Mouse (Mus musculus): ENCODE results near the gene Arf1. TPM values are rescaled to one million over a fixed set of nuclear protein-coding genes. Genes with fewer than 3 reads are reported as not detected.

The Arf1 gene
- total and polyA plus RNA-seq, 3 experiments, result 541 to 617 TPM; not detected in 1

DNA sequence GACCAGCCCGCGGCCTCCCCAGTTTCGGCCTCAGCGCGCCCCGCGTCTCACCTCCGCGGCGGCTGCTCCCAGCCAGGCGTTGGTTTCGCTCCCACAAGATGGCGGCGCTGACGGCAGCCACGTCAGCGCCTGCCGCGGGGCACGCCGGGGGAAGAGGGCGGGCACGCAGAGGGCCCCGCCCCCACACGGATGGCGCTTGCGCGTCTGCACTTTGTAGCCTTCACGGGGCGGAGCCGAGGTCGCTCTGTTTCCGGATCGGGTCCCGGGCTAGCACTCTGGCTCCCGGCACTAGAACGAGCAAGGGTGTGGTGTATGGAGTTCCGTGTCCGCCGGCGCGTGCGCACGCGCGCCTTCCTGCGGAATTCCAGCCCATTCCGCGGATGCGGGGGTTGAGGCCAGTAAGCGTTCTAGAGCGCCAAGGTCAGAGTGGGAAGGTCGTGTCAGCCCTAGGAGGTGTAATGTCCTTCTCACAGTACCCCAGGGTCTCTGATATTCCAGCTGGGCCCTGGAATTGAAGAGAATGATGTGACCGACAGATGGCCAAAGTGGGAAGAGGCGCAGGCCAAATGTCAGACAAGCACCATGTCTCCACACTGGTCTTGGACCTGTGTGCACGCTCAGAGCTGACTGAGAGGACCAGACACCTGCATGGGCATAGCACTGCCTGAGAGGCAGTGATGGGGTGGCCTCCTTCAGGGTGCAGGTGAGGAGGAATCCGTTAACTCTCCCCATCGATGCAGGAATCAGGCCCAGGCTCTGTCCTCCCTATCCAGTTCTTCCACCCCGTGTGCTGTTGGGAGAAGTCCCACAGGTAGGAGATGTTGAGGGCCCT, at the start of gene Arf1 (continued):
- peak; percentile 91 for TF ChIP-seq MXI1 (IDR thresholded peaks at IDR 0.05; ENCODE audit: low read depth, low read length)
- TF ChIP-seq RAD21 (IDR thresholded peaks at IDR 0.05; ENCODE audit: low read depth, low read length), result no peak

DNA sequence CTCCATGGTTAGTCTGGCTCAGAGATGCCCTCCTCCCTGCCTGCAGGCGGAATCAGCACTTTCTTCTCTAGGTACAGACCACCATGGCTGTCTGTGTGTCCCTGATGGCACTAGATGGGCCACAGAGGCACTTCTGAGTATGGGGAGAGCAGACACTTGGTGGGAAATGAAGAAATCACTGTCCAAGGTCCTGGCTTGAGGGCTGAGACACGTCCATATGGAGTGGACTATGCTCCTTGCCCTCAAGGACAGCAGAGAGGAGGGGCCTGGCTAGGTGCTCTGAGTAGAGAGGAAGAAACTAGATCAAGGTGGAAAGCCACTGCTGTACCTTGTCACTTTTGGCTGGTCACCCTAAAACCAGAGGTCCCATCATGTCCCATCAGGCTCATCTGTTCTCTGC, 48.8 kb upstream of the Arf1 start:
- peaks cover 41 to 45% of the 10 kb centered on the region in 2 experiments for H3K27me3 ChIP-seq (ENCODE audit: control insufficient read depth in 1 of 2, insufficient read depth in 2 of 2, low read length in 2 of 2)
- H3K36me3 ChIP-seq (ENCODE audit: control insufficient read depth in 1 of 2, insufficient read depth in 2 of 2, low read length in 2 of 2), result no peaks in the 10 kb centered on the region
- H3K27ac ChIP-seq (ENCODE audit: control insufficient read depth, low read depth, low read length), result no peak overlapping the region
- H3K4me1 ChIP-seq (ENCODE audit: control insufficient read depth in 1 of 2, insufficient read depth in 2 of 2, low read length in 2 of 2), result no peaks in the 10 kb centered on the region
- H3K79me2 ChIP-seq (ENCODE audit: control insufficient read depth, insufficient read depth, low read length, poor library complexity), result no peaks in the 10 kb centered on the region
- H3K4me3 ChIP-seq (ENCODE audit: control insufficient read depth in 1 of 2, insufficient read depth in 1 of 2, low read depth in 2 of 2, low read length in 2 of 2), result no peak overlapping the region
- TF ChIP-seq MAZ (IDR thresholded peaks at IDR 0.05; ENCODE audit: low read depth, low read length) (no peak), KAT2A (conservative IDR thresholded peaks at IDR 0.05; ENCODE audit: low read depth, low read length) (no peak), POLR2AphosphoS5 (IDR thresholded peaks at IDR 0.05; ENCODE audit: borderline replicate concordance, low read depth, low read length) (no peak), ZC3H11A (IDR thresholded peaks at IDR 0.05; ENCODE audit: low read depth, low read length) (no peak), MEF2A (IDR thresholded peaks at IDR 0.05; ENCODE audit: extremely low read depth, insufficient replicate concordance, low read depth, low read length, poor library complexity, severe bottlenecking) (no peak), NRF1 (IDR thresholded peaks at IDR 0.05; ENCODE audit: insufficient read depth, low read depth, low read length, poor library complexity, severe bottlenecking) (no peak)
- DNase-seq (ENCODE audit: low read depth, low spot score), result peak; percentile 33
- no peaks in the 10 kb centered on the region for H3K9me3 ChIP-seq (replicated peaks; ENCODE audit: insufficient read depth, low read length)
- H3K9ac ChIP-seq (ENCODE audit: control insufficient read depth, low read depth, low read length, poor library complexity, severe bottlenecking), result no peak overlapping the region

DNA sequence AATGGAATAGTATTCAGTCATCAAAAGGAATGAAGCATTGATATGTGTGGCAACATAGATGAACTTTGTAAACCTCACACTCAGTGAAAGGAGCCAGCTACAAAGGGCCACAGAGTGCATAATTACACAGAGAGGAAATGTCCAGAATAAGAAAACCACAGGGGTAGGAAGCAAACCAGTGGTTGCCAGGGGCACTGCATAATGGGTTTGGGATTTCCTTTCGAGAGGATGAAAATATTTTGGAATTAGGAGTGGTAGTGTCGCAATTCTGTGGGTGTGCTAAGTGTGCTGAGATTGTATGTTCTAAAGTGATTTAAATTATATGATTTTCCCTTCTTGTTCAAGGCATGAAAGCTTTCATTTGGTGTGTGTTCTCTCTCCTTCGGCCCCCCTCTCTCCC, 46.1 kb upstream of the Arf1 start:
- no peak for DNase-seq (ENCODE audit: low read depth, low spot score)
- Histone ChIP-seq H3K9ac (ENCODE audit: control insufficient read depth, low read depth, low read length, poor library complexity, severe bottlenecking) (no peak overlapping the region), H3K27me3 (ENCODE audit: control insufficient read depth in 1 of 2, insufficient read depth in 2 of 2, low read length in 2 of 2) (peaks cover 36 to 37% of the 10 kb centered on the region in 2 experiments), H3K36me3 (ENCODE audit: control insufficient read depth in 1 of 2, insufficient read depth in 2 of 2, low read length in 2 of 2) (no peaks in the 10 kb centered on the region), H3K79me2 (ENCODE audit: control insufficient read depth, insufficient read depth, low read length, poor library complexity) (no peaks in the 10 kb centered on the region), H3K4me1 (ENCODE audit: control insufficient read depth in 1 of 2, insufficient read depth in 2 of 2, low read length in 2 of 2) (no peaks in the 10 kb centered on the region), H3K27ac (ENCODE audit: control insufficient read depth, low read depth, low read length) (no peak overlapping the region), H3K4me3 (ENCODE audit: control insufficient read depth in 1 of 2, insufficient read depth in 1 of 2, low read depth in 2 of 2, low read length in 2 of 2) (no peak overlapping the region), H3K9me3 (replicated peaks; ENCODE audit: insufficient read depth, low read length) (no peaks in the 10 kb centered on the region)
- TF ChIP-seq CHD1 (IDR thresholded peaks at IDR 0.05; ENCODE audit: low read depth, low read length) (no peak), GATA1 (IDR thresholded peaks at IDR 0.05; ENCODE audit: low read depth, low read length) (no peak), SIN3A (IDR thresholded peaks at IDR 0.05; ENCODE audit: low read length) (no peak)

All from MEL (cell line).